Mouse (Mus musculus): ENCODE measurements around the gene Wbp1l. TPM values are rescaled to one million over a fixed set of nuclear protein-coding genes. Genes with fewer than 3 reads are reported as not detected.
A peak's percentile ranks its signal among the peaks of the same experiment; 100 is the strongest.

Gene Wbp1l
- polyA plus RNA-seq, 1 experiment from 2014 or later, result 40.4 TPM

GRCm38 (mm10) chr19:46628403-46628802, 29.5 kb downstream of the Wbp1l start:
- H3K9me3 ChIP-seq (ENCODE audit: control insufficient read depth, low read length), result no peaks in the 10 kb centered on the region
- WGBS, result 77% methylated on average over 10 of the region's 10 CpGs
- H3K27ac ChIP-seq (replicated peaks; ENCODE audit: low read depth, low read length), result no peak overlapping the region
- H3K4me1 ChIP-seq (ENCODE audit: control insufficient read depth, insufficient read depth, low read length), result peaks cover 20% of the 10 kb centered on the region
- no peak overlapping the region for H3K4me2 ChIP-seq (ENCODE audit: low read depth, severe bottlenecking)
- H3K27me3 ChIP-seq (ENCODE audit: control insufficient read depth, insufficient read depth, low read length), result no peaks in the 10 kb centered on the region
- no peak overlapping the region for H3K4me3 ChIP-seq (ENCODE audit: low read depth, low read length)
- ATAC-seq (ENCODE audit: insufficient number of reproducible peaks, low FRiP score, low TSS enrichment, low read depth) (no peak), DNase-seq (ENCODE audit: low spot score) (no peak)
- H3K9ac ChIP-seq (ENCODE audit: low read length), result no peak overlapping the region
- peaks cover 6% of the 10 kb centered on the region; the same call in 1 of the 2 replicates for H3K36me3 ChIP-seq (ENCODE audit: control insufficient read depth, insufficient read depth, low read length)

GRCm38 (mm10) chr19:46629807-46630206, 30.9 kb downstream of the Wbp1l start:
- ATAC-seq (ENCODE audit: insufficient number of reproducible peaks, low FRiP score, low TSS enrichment, low read depth) (no peak), DNase-seq (ENCODE audit: low spot score) (no peak)
- WGBS, result 88% methylated on average over 9 of the region's 9 CpGs
- peaks cover 6% of the 10 kb centered on the region; the same call in 1 of the 2 replicates for H3K36me3 ChIP-seq (ENCODE audit: control insufficient read depth, insufficient read depth, low read length)
- no peak overlapping the region for H3K27ac ChIP-seq (replicated peaks; ENCODE audit: low read depth, low read length)
- 0 out of 2 replicates have a peak overlapping the region, but pooled peaks have one; percentile 12 for H3K9ac ChIP-seq (ENCODE audit: low read length)
- no peaks in the 10 kb centered on the region for H3K9me3 ChIP-seq (ENCODE audit: control insufficient read depth, low read length)
- no peak overlapping the region for H3K4me2 ChIP-seq (ENCODE audit: low read depth, severe bottlenecking)
- H3K4me1 ChIP-seq (ENCODE audit: control insufficient read depth, insufficient read depth, low read length), result 0 out of 2 replicates have a peak, but pooled peaks cover 11% of the 10 kb centered on the region
- H3K27me3 ChIP-seq (ENCODE audit: control insufficient read depth, insufficient read depth, low read length), result no peaks in the 10 kb centered on the region
- H3K4me3 ChIP-seq (ENCODE audit: low read depth, low read length), result no peak overlapping the region

GRCm38 (mm10) chr19:46631637-46632036, 32.8 kb downstream of the Wbp1l start:
- no peak for DNase-seq (ENCODE audit: low spot score)
- Histone ChIP-seq H3K4me1 (ENCODE audit: control insufficient read depth, insufficient read depth, low read length) (peaks cover 16% of the 10 kb centered on the region; the same call in 1 of the 2 replicates), H3K36me3 (ENCODE audit: control insufficient read depth, insufficient read depth, low read length) (no peaks in the 10 kb centered on the region), H3K9ac (ENCODE audit: low read length) (no peak overlapping the region), H3K9me3 (ENCODE audit: control insufficient read depth, low read length) (no peaks in the 10 kb centered on the region), H3K27me3 (ENCODE audit: control insufficient read depth, insufficient read depth, low read length) (no peaks in the 10 kb centered on the region), H3K4me2 (ENCODE audit: low read depth, severe bottlenecking) (no peak overlapping the region), H3K4me3 (ENCODE audit: low read depth, low read length) (no peak overlapping the region), H3K27ac (replicated peaks; ENCODE audit: low read depth, low read length) (no peak overlapping the region)
- 89% methylated on average over 9 of the region's 9 CpGs for WGBS
- ATAC-seq (ENCODE audit: insufficient number of reproducible peaks, low FRiP score, low TSS enrichment, low read depth), result no peak

GRCm38 (mm10) chr19:46635766-46636165, 36.9 kb downstream of the Wbp1l start:
- whole genome bisulfite sequencing, result 67% methylated on average over 9 of the region's 9 CpGs
- Histone ChIP-seq H3K4me2 (ENCODE audit: low read depth, severe bottlenecking) (no peak overlapping the region), H3K9me3 (ENCODE audit: control insufficient read depth, low read length) (no peaks in the 10 kb centered on the region), H3K4me3 (ENCODE audit: low read depth, low read length) (no peak overlapping the region), H3K4me1 (ENCODE audit: control insufficient read depth, insufficient read depth, low read length) (peaks cover 34% of the 10 kb centered on the region), H3K36me3 (ENCODE audit: control insufficient read depth, insufficient read depth, low read length) (peaks cover 2% of the 10 kb centered on the region; the same call in 1 of the 2 replicates), H3K27me3 (ENCODE audit: control insufficient read depth, insufficient read depth, low read length) (no peaks in the 10 kb centered on the region), H3K9ac (ENCODE audit: low read length) (no peak overlapping the region), H3K27ac (replicated peaks; ENCODE audit: low read depth, low read length) (no peak overlapping the region)
- ATAC-seq (ENCODE audit: insufficient number of reproducible peaks, low FRiP score, low TSS enrichment, low read depth) (no peak), DNase-seq (ENCODE audit: low spot score) (no peak)

GRCm38 (mm10) chr19:46637598-46637997, 38.7 kb downstream of the Wbp1l start:
- no peak overlapping the region for H3K27ac ChIP-seq (replicated peaks; ENCODE audit: low read depth, low read length)
- no peak overlapping the region for H3K4me2 ChIP-seq (ENCODE audit: low read depth, severe bottlenecking)
- H3K4me1 ChIP-seq (ENCODE audit: control insufficient read depth, insufficient read depth, low read length), result peaks cover 52% of the 10 kb centered on the region
- 62% methylated on average over 6 of the region's 6 CpGs for WGBS
- no peak overlapping the region for H3K4me3 ChIP-seq (ENCODE audit: low read depth, low read length)
- H3K27me3 ChIP-seq (ENCODE audit: control insufficient read depth, insufficient read depth, low read length), result no peaks in the 10 kb centered on the region
- ATAC-seq (ENCODE audit: insufficient number of reproducible peaks, low FRiP score, low TSS enrichment, low read depth), result no peak
- H3K9me3 ChIP-seq (ENCODE audit: control insufficient read depth, low read length), result no peaks in the 10 kb centered on the region
- no peak overlapping the region for H3K9ac ChIP-seq (ENCODE audit: low read length)
- H3K36me3 ChIP-seq (ENCODE audit: control insufficient read depth, insufficient read depth, low read length), result peaks cover 2% of the 10 kb centered on the region; the same call in 1 of the 2 replicates
- DNase-seq (ENCODE audit: low spot score), result no peak

- ATAC-seq (ENCODE audit: insufficient number of reproducible peaks, low FRiP score, low TSS enrichment, low read depth), result no peak
- H3K4me1 ChIP-seq (ENCODE audit: control insufficient read depth, insufficient read depth, low read length), result peaks cover 53% of the 10 kb centered on the region
- H3K4me2 ChIP-seq (ENCODE audit: low read depth, severe bottlenecking), result no peak overlapping the region
- H3K9me3 ChIP-seq (ENCODE audit: control insufficient read depth, low read length), result no peaks in the 10 kb centered on the region
- H3K27ac ChIP-seq (replicated peaks; ENCODE audit: low read depth, low read length), result peak overlapping the region; percentile 68
- H3K27me3 ChIP-seq (ENCODE audit: control insufficient read depth, insufficient read depth, low read length), result no peaks in the 10 kb centered on the region
- no peak overlapping the region for H3K9ac ChIP-seq (ENCODE audit: low read length)
- no peak overlapping the region for H3K4me3 ChIP-seq (ENCODE audit: low read depth, low read length)
- peaks cover 2% of the 10 kb centered on the region; the same call in 1 of the 2 replicates for H3K36me3 ChIP-seq (ENCODE audit: control insufficient read depth, insufficient read depth, low read length)
- no peak for DNase-seq (ENCODE audit: low spot score)
These were observed 40.2 kb downstream of the Wbp1l start for GRCm38 (mm10) chr19:46639053-46639452.

- no peak for ATAC-seq (ENCODE audit: insufficient number of reproducible peaks, low FRiP score, low TSS enrichment, low read depth)
- Histone ChIP-seq H3K27ac (replicated peaks; ENCODE audit: low read depth, low read length) (peak overlapping the region; percentile 68), H3K9me3 (ENCODE audit: control insufficient read depth, low read length) (no peaks in the 10 kb centered on the region), H3K4me1 (ENCODE audit: control insufficient read depth, insufficient read depth, low read length) (peaks cover 53% of the 10 kb centered on the region), H3K4me3 (ENCODE audit: low read depth, low read length) (no peak overlapping the region), H3K27me3 (ENCODE audit: control insufficient read depth, insufficient read depth, low read length) (no peaks in the 10 kb centered on the region), H3K4me2 (ENCODE audit: low read depth, severe bottlenecking) (no peak overlapping the region), H3K9ac (ENCODE audit: low read length) (no peak overlapping the region), H3K36me3 (ENCODE audit: control insufficient read depth, insufficient read depth, low read length) (peaks cover 2% of the 10 kb centered on the region; the same call in 1 of the 2 replicates)
- peak; percentile 49 for DNase-seq (ENCODE audit: low spot score)
- WGBS, result 49% methylated on average over 14 of the region's 14 CpGs
These were observed 40.6 kb downstream of the Wbp1l start for GRCm38 (mm10) chr19:46639496-46639895.

- H3K9ac ChIP-seq (ENCODE audit: low read length), result no peak overlapping the region
- DNase-seq (ENCODE audit: low spot score) (no peak), ATAC-seq (ENCODE audit: insufficient number of reproducible peaks, low FRiP score, low TSS enrichment, low read depth) (no peak)
- H3K36me3 ChIP-seq (ENCODE audit: control insufficient read depth, insufficient read depth, low read length), result peaks cover 2% of the 10 kb centered on the region; the same call in 1 of the 2 replicates
- H3K9me3 ChIP-seq (ENCODE audit: control insufficient read depth, low read length), result no peaks in the 10 kb centered on the region
- H3K27ac ChIP-seq (replicated peaks; ENCODE audit: low read depth, low read length), result peak overlapping the region; percentile 68; the same call in 1 of the 2 replicates
- no peaks in the 10 kb centered on the region for H3K27me3 ChIP-seq (ENCODE audit: control insufficient read depth, insufficient read depth, low read length)
- no peak overlapping the region for H3K4me2 ChIP-seq (ENCODE audit: low read depth, severe bottlenecking)
- peaks cover 55% of the 10 kb centered on the region for H3K4me1 ChIP-seq (ENCODE audit: control insufficient read depth, insufficient read depth, low read length)
- no peak overlapping the region for H3K4me3 ChIP-seq (ENCODE audit: low read depth, low read length)
- 91% methylated on average over 8 of the region's 8 CpGs for WGBS
These were observed 41.9 kb downstream of the Wbp1l start for GRCm38 (mm10) chr19:46640780-46641179.

All from limb, embryonic 11.5 days (tissue).